In the genomic region with DNA sequence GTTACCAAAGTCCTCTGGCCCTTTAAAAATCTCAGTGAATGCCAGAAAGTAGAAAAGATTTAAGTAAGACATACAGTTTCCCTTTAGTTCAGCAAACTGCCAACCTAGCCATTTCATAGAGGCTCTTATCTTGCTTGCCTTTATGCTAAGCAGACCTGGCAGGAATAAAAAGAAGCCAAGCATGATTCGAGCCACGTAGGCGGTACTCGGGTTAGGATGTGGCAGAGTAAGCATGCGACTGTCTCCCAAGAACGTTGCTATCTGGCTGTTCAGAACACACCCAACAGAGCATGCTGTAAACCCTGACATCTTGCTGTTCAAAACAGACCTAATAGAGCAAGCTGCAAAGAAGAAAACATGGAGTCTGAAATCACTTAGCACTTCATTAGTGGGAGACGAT, we compare ENCODE assay signal across 30 mouse cellular contexts. TPM values are rescaled to one million over a fixed set of nuclear protein-coding genes. Genes with fewer than 3 reads are reported as not detected.
DNase-seq lines count a peak whose midpoint lies in the region; ATAC-seq and TF ChIP-seq lines count a peak whose summit lies in the region.
"Had no signal": no experiment of that assay in that cellular context is flagged by ENCODE, and none has a peak within 500 bp of the region (broad histone marks: within the 10 kb centered on the region; RNA-seq: fewer than 3 reads in every experiment).

No protein-coding gene starts in this region.

- DNase-seq in layer of hippocampus, adult 2 months (ENCODE audit: low spot score in 2 of 2) = no peak
- DNase-seq in layer of hippocampus, adult 9-10 months (ENCODE audit: low spot score) = no peak
- DNase-seq in lung, embryonic 14.5 days = peak; percentile 18
- no peak for DNase-seq in lung, postnatal 25 days (ENCODE audit: low spot score)
- peak; percentile 84 for DNase-seq in brain, adult 2 months (ENCODE audit: low read depth, low spot score)
- no peak for DNase-seq in adrenal gland, postnatal 4 days (ENCODE audit: low spot score in 2 of 2)
- DNase-seq: adrenal gland, postnatal 36 days; cerebellum, adult 8-10 months; cerebellum, postnatal 25 days; gastrocnemius, postnatal 10 days; heart, postnatal 14 days; kidney, adult 2 months; kidney, postnatal 36 days; liver, postnatal 0 days; lung, postnatal 14 days; retina, postnatal 1 day; thymus, postnatal 4 days had no signal

- no peaks in the 10 kb centered on the region for H3K36me3 ChIP-seq in lung, embryonic 14.5 days (ENCODE audit: insufficient read depth)
- no peaks in the 10 kb centered on the region for H3K36me3 ChIP-seq in embryonic facial prominence, embryonic 15.5 days
- no peaks in the 10 kb centered on the region for H3K36me3 ChIP-seq in hindbrain, embryonic 12.5 days
- H3K36me3 ChIP-seq: embryonic facial prominence, embryonic 12.5 days; hindbrain, embryonic 10.5 days; intestine, embryonic 15.5 days; limb, embryonic 12.5 days; liver, embryonic 12.5 days; midbrain, embryonic 10.5 days; midbrain, embryonic 15.5 days; neural tube, embryonic 15.5 days had no signal

- H3K4me2 ChIP-seq in lung, embryonic 14.5 days = no peak overlapping the region
- H3K4me2 ChIP-seq in embryonic facial prominence, embryonic 15.5 days (replicated peaks) = no peak overlapping the region
- no peak overlapping the region for H3K4me2 ChIP-seq in hindbrain, embryonic 12.5 days (replicated peaks)
- H3K4me2 ChIP-seq: embryonic facial prominence, embryonic 12.5 days; forebrain, embryonic 13.5 days; intestine, embryonic 15.5 days; limb, embryonic 12.5 days; liver, embryonic 12.5 days; midbrain, embryonic 15.5 days; neural tube, embryonic 15.5 days had no signal

- no peak overlapping the region for H3K9ac ChIP-seq in lung, embryonic 14.5 days
- H3K9ac ChIP-seq in embryonic facial prominence, embryonic 15.5 days = no peak overlapping the region
- H3K9ac ChIP-seq in hindbrain, embryonic 12.5 days = no peak overlapping the region
- H3K9ac ChIP-seq: embryonic facial prominence, embryonic 12.5 days; forebrain, embryonic 13.5 days; intestine, embryonic 15.5 days; limb, embryonic 12.5 days; liver, embryonic 12.5 days; liver, postnatal 0 days; midbrain, embryonic 15.5 days; neural tube, embryonic 15.5 days had no signal

- no peak for TF ChIP-seq CTCF in layer of hippocampus, adult 2 months (conservative IDR thresholded peaks at IDR 0.05)
- no peak for TF ChIP-seq CTCF in lung, embryonic 14.5 days (IDR thresholded peaks at IDR 0.05; ENCODE audit: low read depth)

- H3K27me3 ChIP-seq in lung, embryonic 14.5 days (ENCODE audit: insufficient read depth, low read length) = no peaks in the 10 kb centered on the region
- H3K27me3 ChIP-seq in embryonic facial prominence, embryonic 15.5 days = no peaks in the 10 kb centered on the region
- H3K27me3 ChIP-seq in hindbrain, embryonic 12.5 days = no peaks in the 10 kb centered on the region
- H3K27me3 ChIP-seq: embryonic facial prominence, embryonic 12.5 days; forebrain, embryonic 13.5 days; intestine, embryonic 15.5 days; limb, embryonic 12.5 days; liver, embryonic 12.5 days; midbrain, embryonic 15.5 days; neural tube, embryonic 15.5 days had no signal

- H3K9me3 ChIP-seq in lung, embryonic 14.5 days (ENCODE audit: low read depth, low read length) = no peaks in the 10 kb centered on the region
- no peaks in the 10 kb centered on the region for H3K9me3 ChIP-seq in embryonic facial prominence, embryonic 15.5 days (replicated peaks)
- no peaks in the 10 kb centered on the region for H3K9me3 ChIP-seq in hindbrain, embryonic 12.5 days (replicated peaks)
- H3K9me3 ChIP-seq: embryonic facial prominence, embryonic 12.5 days; forebrain, embryonic 13.5 days; hindbrain, embryonic 10.5 days; intestine, embryonic 15.5 days; limb, embryonic 12.5 days; liver, embryonic 12.5 days; midbrain, embryonic 10.5 days; midbrain, embryonic 15.5 days; neural tube, embryonic 15.5 days had no signal

- WGBS in lung, embryonic 14.5 days = 33% methylated on average over 7 of the region's 7 CpGs
- WGBS in embryonic facial prominence, embryonic 15.5 days = 47% methylated on average over 7 of the region's 7 CpGs
- WGBS in hindbrain, embryonic 12.5 days = 88% methylated on average over 7 of the region's 7 CpGs

- peaks cover 5% of the 10 kb centered on the region; the same call in 1 of the 2 replicates for H3K4me1 ChIP-seq in lung, embryonic 14.5 days (ENCODE audit: insufficient read depth)
- peaks cover 38% of the 10 kb centered on the region for H3K4me1 ChIP-seq in embryonic facial prominence, embryonic 15.5 days
- no peaks in the 10 kb centered on the region for H3K4me1 ChIP-seq in hindbrain, embryonic 12.5 days
- H3K4me1 ChIP-seq: forebrain, embryonic 13.5 days; hindbrain, embryonic 10.5 days; intestine, embryonic 15.5 days; liver, embryonic 12.5 days; midbrain, embryonic 10.5 days; midbrain, embryonic 15.5 days had no signal

- H3K27ac ChIP-seq in layer of hippocampus, adult 2 months = 0 out of 2 replicates have a peak overlapping the region, but pooled peaks have one; percentile 6
- no peak overlapping the region for H3K27ac ChIP-seq in lung, embryonic 14.5 days (ENCODE audit: low read depth)
- peak overlapping the region; percentile 39; the same call in 1 of the 2 replicates for H3K27ac ChIP-seq in embryonic facial prominence, embryonic 15.5 days (replicated peaks)
- no peak overlapping the region for H3K27ac ChIP-seq in hindbrain, embryonic 12.5 days
- H3K27ac ChIP-seq: embryonic facial prominence, embryonic 12.5 days; forebrain, embryonic 13.5 days; hindbrain, embryonic 10.5 days; intestine, embryonic 15.5 days; limb, embryonic 12.5 days; liver, embryonic 12.5 days; midbrain, embryonic 10.5 days; midbrain, embryonic 15.5 days; neural tube, embryonic 15.5 days had no signal

- ATAC-seq in lung, embryonic 14.5 days (ENCODE audit: insufficient read depth) = no peak
- no peak for ATAC-seq in embryonic facial prominence, embryonic 15.5 days (ENCODE audit: insufficient number of reproducible peaks, low FRiP score, low TSS enrichment, low read depth)
- ATAC-seq in hindbrain, embryonic 12.5 days (ENCODE audit: low FRiP score) = no peak
- ATAC-seq: CD4-positive, CD25-positive, alpha-beta regulatory T cell, adult 4 months; forebrain, embryonic 13.5 days; hindbrain, embryonic 16.5 days; intestine, embryonic 15.5 days; liver, embryonic 12.5 days; liver, postnatal 0 days; midbrain, embryonic 15.5 days had no signal

- H3K4me3 ChIP-seq in layer of hippocampus, adult 2 months = no peak overlapping the region
- H3K4me3 ChIP-seq in lung, embryonic 14.5 days (ENCODE audit: low read depth, low read length) = no peak overlapping the region
- H3K4me3 ChIP-seq in embryonic facial prominence, embryonic 15.5 days (replicated peaks) = no peak overlapping the region
- H3K4me3 ChIP-seq in hindbrain, embryonic 12.5 days = no peak overlapping the region
- H3K4me3 ChIP-seq: embryonic facial prominence, embryonic 12.5 days; forebrain, embryonic 13.5 days; hindbrain, embryonic 10.5 days; intestine, embryonic 15.5 days; limb, embryonic 12.5 days; liver, embryonic 12.5 days; midbrain, embryonic 10.5 days; midbrain, embryonic 15.5 days; neural tube, embryonic 15.5 days had no signal

RNA-seq across cellular contexts. Expression of a gene that starts 48.8 kb away (rescaled TPM):
- 100 to 1,000 TPM; 538 to 549 TPM for total RNA-seq in layer of hippocampus, adult 2 months (2021)
- polyA plus RNA-seq in lung, embryonic 14.5 days (2014; fragmentation: Nextera tagmentation; extraction: Ambion mirVana) = 717 and 719 TPM in 2 replicates
- polyA plus RNA-seq in embryonic facial prominence, embryonic 15.5 days (2015; fragmentation: Nextera tagmentation; extraction: Ambion mirVana) = 525 and 532 TPM in 2 replicates
- 344 and 432 TPM in 2 replicates for polyA plus RNA-seq in hindbrain, embryonic 12.5 days (2016; fragmentation: Nextera tagmentation; extraction: Ambion mirVana)
- 1,000 to 10,000 TPM in 1 of 2 experiments, 100 to 1,000 TPM in 1; 986 to 1,037 TPM for total RNA-seq in adrenal gland, postnatal 4 days (2021)

Comparison
In these comparisons a context has a peak if more than half of its experiments do, and no peak if none do; other contexts are left out.
1. DNase-seq: peak in lung, embryonic 14.5 days (single experiment) and brain, adult 2 months (single experiment); none in layer of hippocampus, adult 2 months (0 of 2), layer of hippocampus, adult 9-10 months (single experiment), lung, postnatal 25 days (single experiment) and adrenal gland, postnatal 4 days (0 of 2).
2. H3K27ac ChIP-seq: peak in layer of hippocampus, adult 2 months (single experiment) and embryonic facial prominence, embryonic 15.5 days (single experiment); none in lung, embryonic 14.5 days (single experiment) and hindbrain, embryonic 12.5 days (single experiment).